Mouse (Mus musculus): ENCODE measurements at regions not wholly inside any gene's neighbourhood (a gene's known extent, or its start where the extent isn't known, plus 50 kb on each side); places are given as distances from the start of the nearest gene placed in this dataset.
A peak's percentile ranks its signal among the peaks of the same experiment; 100 is the strongest.
"Not testable (repeated sequence)": the region's sequence is repeated elsewhere in the genome, so short reads cannot be mapped to it uniquely, and the experiment has no call there.

- no peak for DNase-seq
Measured at GRCm38 (mm10) chr17:63712937-63713336, 149.9 kb upstream of the Fer start.

- DNase-seq: no peak
Measured at GRCm38 (mm10) chr17:63715687-63716086, 147.2 kb upstream of the Fer start.

- DNase-seq: no peak
Measured at GRCm38 (mm10) chr17:63716161-63716560, 146.7 kb upstream of the Fer start.

GRCm38 (mm10) chr17:63717051-63717578 is 145.7 kb upstream of the Fer start:
- no peak for DNase-seq

GRCm38 (mm10) chr17:63718972-63719715 is 143.7 kb upstream of the Fer start:
- no peak for DNase-seq

- no peak for DNase-seq
Measured at GRCm38 (mm10) chr17:63719771-63720170, 143.1 kb upstream of the Fer start.

GRCm38 (mm10) chr17:63720883-63721282 is 142.0 kb upstream of the Fer start:
- DNase-seq: peak; percentile 9

- peak; percentile 44 for DNase-seq
Measured at GRCm38 (mm10) chr17:63722434-63723004, 140.3 kb upstream of the Fer start.

GRCm38 (mm10) chr17:63738206-63738605 is 124.7 kb upstream of the Fer start:
- no peak for DNase-seq

- DNase-seq: no peak
Measured at GRCm38 (mm10) chr17:63739710-63740109, 123.2 kb upstream of the Fer start.

GRCm38 (mm10) chr17:63749257-63749656 is 113.6 kb upstream of the Fer start:
- DNase-seq: not testable (repeated sequence)

- DNase-seq: no peak
Measured at GRCm38 (mm10) chr17:63754399-63754798, 108.5 kb upstream of the Fer start.

- DNase-seq: no peak
Measured at GRCm38 (mm10) chr17:63757896-63758695, 104.8 kb upstream of the Fer start.

- no peak for DNase-seq
Measured at GRCm38 (mm10) chr17:63758817-63759404, 104.0 kb upstream of the Fer start.

GRCm38 (mm10) chr17:63761058-63761457 is 101.8 kb upstream of the Fer start:
- no peak for DNase-seq

GRCm38 (mm10) chr17:63771111-63771510 is 91.8 kb upstream of the Fer start:
- DNase-seq: no peak

GRCm38 (mm10) chr17:63784381-63785116 is 78.3 kb upstream of the Fer start:
- no peak for DNase-seq

- no peak for DNase-seq
Measured at GRCm38 (mm10) chr17:63786444-63786843, 76.4 kb upstream of the Fer start.

GRCm38 (mm10) chr17:63794352-63794751 is 68.5 kb upstream of the Fer start:
- DNase-seq: no peak

GRCm38 (mm10) chr17:63798381-63798780 is 64.5 kb upstream of the Fer start:
- DNase-seq: no peak

- no peak for DNase-seq
Measured at GRCm38 (mm10) chr17:63798961-63799531, 63.8 kb upstream of the Fer start.

- no peak for DNase-seq
Measured at GRCm38 (mm10) chr17:63801411-63801810, 61.5 kb upstream of the Fer start.
